Mouse (Mus musculus): ENCODE results near the gene Zbed3.

DNA sequence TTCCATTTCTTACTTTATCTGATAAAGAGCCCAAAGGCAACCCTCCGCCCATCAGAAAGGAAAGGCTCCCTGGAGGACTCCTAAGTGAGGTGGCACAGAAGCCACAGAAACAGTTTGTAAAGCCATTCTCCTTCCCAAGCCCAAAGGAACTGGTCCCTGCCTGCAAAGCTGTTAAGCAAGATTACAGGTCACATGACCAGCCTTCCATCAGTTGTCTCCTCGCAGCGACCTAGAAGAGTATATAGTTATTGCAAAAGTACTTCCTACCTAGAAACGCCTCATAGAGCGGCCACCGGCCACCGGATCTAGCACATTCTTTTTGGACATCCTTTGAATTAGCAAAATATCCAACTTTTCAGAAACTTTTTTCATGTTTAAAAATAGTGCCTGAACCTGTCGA, 20.1 kb downstream of the Zbed3 start:
- no peak for TF ChIP-seq POLR2A (IDR thresholded peaks at IDR 0.05; ENCODE audit: insufficient read depth, low read depth, low read length)
- TF ChIP-seq CTCF (IDR thresholded peaks at IDR 0.05; ENCODE audit: insufficient read depth, low read depth, low read length) = no peak

Data from olfactory bulb, adult 2 months (tissue).